Mouse (Mus musculus) liver, adult 2 months (tissue): ENCODE measurements around the gene Gnai2.

Experiments
- CTCF ChIP-seq: fragments of 200-500 bp; IDR thresholded peaks from 2 replicates; pipeline ENCODE4 v1.5.1; 2011; ENCODE audit warnings: low read depth, low read length, control low read depth
- POLR2A ChIP-seq: fragments of 200-500 bp; IDR thresholded peaks from 2 replicates; pipeline ENCODE4 v1.6.1; 2011; ENCODE audit warnings: low read length, control low read depth; ENCODE audit not compliant: insufficient read depth; ENCODE audit errors: extremely low read depth

DNA sequence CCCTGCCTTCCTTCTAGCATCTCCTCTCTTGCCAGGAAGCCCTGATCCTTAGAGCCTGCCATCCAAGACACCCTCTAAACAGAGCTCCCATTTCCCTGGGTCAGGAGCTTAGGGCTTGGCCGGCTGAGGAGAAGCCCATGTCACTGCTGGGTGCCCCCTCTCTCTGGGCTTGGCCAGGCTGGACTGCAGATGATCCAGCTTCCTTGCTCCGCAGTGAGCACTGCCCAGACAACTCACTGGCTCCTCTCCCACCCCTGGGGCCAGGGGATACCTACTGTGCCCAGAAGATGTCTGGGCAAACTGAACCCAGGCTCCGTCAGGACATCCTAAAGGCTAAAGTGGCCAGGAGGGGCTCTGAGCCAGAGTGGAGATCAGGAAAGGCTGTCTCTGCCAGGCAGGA, 24.8 kb upstream of the Gnai2 start:
- TF ChIP-seq CTCF (no peak), POLR2A (no peak)
